Mouse (Mus musculus) heart, embryonic 11.5 days (tissue): Measurements from ENCODE around the gene Lrmda. TPM values are rescaled to one million over a fixed set of nuclear protein-coding genes. Genes with fewer than 3 reads are reported as not detected.
"Not testable (repeated sequence)": the region's sequence is repeated elsewhere in the genome, so short reads cannot be mapped to it uniquely, and the experiment has no call there.

Experiments
- ATAC-seq: fragments of 200-750 bp; cut with Nextera tagmentation; replicated peaks from 2 replicates; pipeline ENCODE4 v1.8.0; 2017; ENCODE audit warnings: moderate library complexity; ENCODE audit not compliant: insufficient number of reproducible peaks, low FRiP score, low TSS enrichment
- H3K27ac ChIP-seq: fragments of 300-500 bp; sonication (generic); 2 replicates; pipeline ENCODE4 v1.5.1; 2014; ENCODE audit warnings: mild to moderate bottlenecking, low read depth, low read length
- H3K27me3 ChIP-seq: fragments of 300-500 bp; sonication (generic); 2 replicates; pipeline ENCODE4 v1.6.1; 2014; ENCODE audit warnings: mild to moderate bottlenecking, low read length, mixed read lengths; ENCODE audit not compliant: control insufficient read depth, insufficient read depth
- H3K36me3 ChIP-seq: fragments of 300-500 bp; sonication (generic); 2 replicates; pipeline ENCODE4 v1.6.1; 2014; ENCODE audit warnings: mild to moderate bottlenecking, low read length, moderate library complexity, mixed read lengths; ENCODE audit not compliant: control insufficient read depth, insufficient read depth
- H3K4me1 ChIP-seq: fragments of 300-500 bp; sonication (generic); 2 replicates; pipeline ENCODE4 v1.6.1; 2014; ENCODE audit warnings: low read length; ENCODE audit not compliant: control insufficient read depth, insufficient read depth
- H3K4me2 ChIP-seq: fragments of 300-500 bp; sonication (generic); 2 replicates; pipeline ENCODE4 v1.6.1; 2014; ENCODE audit warnings: mild to moderate bottlenecking, moderate library complexity
- H3K4me3 ChIP-seq: fragments of 300-500 bp; sonication (generic); 2 replicates; pipeline ENCODE4 v1.5.1; 2014; ENCODE audit warnings: low read depth, low read length
- H3K9ac ChIP-seq: fragments of 300-500 bp; sonication (generic); 2 replicates; pipeline ENCODE4 v1.6.1; 2014; ENCODE audit warnings: mild to moderate bottlenecking, low read depth, low read length, moderate library complexity
- H3K9me3 ChIP-seq: fragments of 300-500 bp; sonication (generic); replicated peaks from 2 replicates; pipeline ENCODE4 v1.6.1; 2016; ENCODE audit warnings: low read length; ENCODE audit not compliant: control insufficient read depth
- WGBS: fragments of 180-500 bp; shearing (Covaris S2); extraction: QIAGEN DNeasy Blood & Tissue Kit; methylation state at CpG from one replicate; pipeline ENCODE4 v1.1.7; 2014; ENCODE audit not compliant: insufficient replicate concordance; 5-methylcytosine and 5-hydroxymethylcytosine counted together
- polyA plus RNA-seq: library from polyadenylated mRNA; unstranded; fragments of >200 nt; fragmentation: Nextera tagmentation; extraction: Ambion mirVana; gene quantifications from 2 replicates; pipeline ENCODE4 v1.2.1, GENCODE M21; 2014

Lrmda gene
- polyA plus RNA-seq, 1 experiment from 2014 or later: 0.70 TPM

GRCm38 (mm10) chr14:22782365-22782764 lies 762.9 kb downstream of the Lrmda start:
- no peak for ATAC-seq
- H3K9ac ChIP-seq: no peak overlapping the region
- no peaks in the 10 kb centered on the region for H3K9me3 ChIP-seq
- no peak overlapping the region for H3K27ac ChIP-seq
- WGBS: 43% methylated on average over 2 of the region's 2 CpGs
- no peaks in the 10 kb centered on the region for H3K27me3 ChIP-seq
- no peaks in the 10 kb centered on the region for H3K36me3 ChIP-seq
- H3K4me3 ChIP-seq: no peak overlapping the region
- H3K4me1 ChIP-seq: no peaks in the 10 kb centered on the region; the same call in none of the 2 replicates
- no peak overlapping the region for H3K4me2 ChIP-seq

DNA sequence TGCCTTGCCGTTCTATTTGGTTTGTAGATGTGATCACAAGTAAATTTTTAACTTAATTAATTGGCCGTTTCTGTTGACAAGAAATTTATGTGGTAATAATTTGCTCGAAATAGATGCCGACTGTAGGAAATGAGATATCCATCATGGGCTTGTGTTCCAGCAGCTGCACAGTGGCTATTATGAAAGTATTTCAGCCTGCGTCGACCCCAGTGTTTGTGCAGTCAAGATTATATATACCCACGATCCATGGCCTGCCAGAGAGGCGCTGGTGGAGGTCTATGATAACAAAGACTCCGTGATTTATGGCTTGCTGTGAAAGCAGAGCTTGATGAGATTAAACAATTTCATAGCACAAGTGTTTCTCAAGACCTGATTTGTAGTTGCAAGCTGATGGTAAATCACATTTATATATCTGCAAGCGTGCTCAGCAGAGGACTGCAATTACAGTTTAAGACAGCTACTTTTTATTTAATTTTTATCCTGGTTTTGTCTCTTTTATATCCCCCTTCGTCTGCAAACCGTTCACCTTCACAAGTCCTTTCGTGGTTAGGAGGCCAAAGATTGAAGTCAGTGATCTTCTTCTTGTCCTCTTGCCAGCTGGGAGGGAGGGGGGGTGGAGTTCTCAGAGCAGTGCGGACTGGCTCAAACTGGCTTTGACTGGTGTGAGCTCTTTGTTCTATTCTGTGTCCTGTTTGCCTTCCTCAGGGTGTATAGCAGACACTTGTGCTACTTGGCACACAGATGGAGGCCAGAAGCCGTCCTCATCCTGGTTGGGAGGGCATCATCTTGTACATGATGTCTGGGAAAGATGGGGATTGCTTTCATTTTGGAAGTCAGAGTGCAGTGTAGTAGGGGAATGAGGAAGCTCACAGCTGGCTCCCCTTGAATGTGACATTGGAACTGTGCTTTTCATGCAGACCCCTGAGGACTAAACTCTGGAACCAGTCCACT lies 764.0 kb downstream of the Lrmda start:
- WGBS: 56% methylated on average over 15 of the region's 15 CpGs

DNA sequence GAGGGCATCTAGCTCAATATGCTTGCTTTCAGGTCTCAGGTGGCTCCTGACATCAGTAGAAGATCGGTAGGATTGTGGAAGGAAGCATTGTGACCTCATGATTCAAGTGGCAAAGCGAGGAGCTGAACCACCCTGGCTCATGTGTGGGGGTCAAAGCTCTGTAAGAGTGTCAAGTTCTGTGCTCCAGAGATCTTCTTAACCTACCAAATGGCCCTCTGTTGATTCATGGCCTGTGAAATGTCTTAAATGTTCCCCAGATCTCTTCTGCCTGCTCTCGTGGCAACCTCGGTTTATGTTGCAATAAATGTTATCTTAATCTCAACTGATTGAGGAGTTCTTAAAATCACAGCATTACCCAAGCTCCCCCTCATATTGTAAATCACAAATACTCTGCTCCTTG lies 780.5 kb downstream of the Lrmda start:
- 66% methylated on average over 4 of the region's 4 CpGs for WGBS
- no peak overlapping the region for H3K4me2 ChIP-seq
- H3K36me3 ChIP-seq: no peaks in the 10 kb centered on the region
- no peak overlapping the region for H3K4me3 ChIP-seq
- no peaks in the 10 kb centered on the region for H3K9me3 ChIP-seq
- H3K27ac ChIP-seq: no peak overlapping the region
- no peak for ATAC-seq
- no peaks in the 10 kb centered on the region for H3K27me3 ChIP-seq
- no peak overlapping the region for H3K9ac ChIP-seq
- peaks cover 8% of the 10 kb centered on the region for H3K4me1 ChIP-seq

More for the DNA sequence above, 764.0 kb downstream of the Lrmda start:
- H3K4me3 ChIP-seq: no peak overlapping the region
- no peaks in the 10 kb centered on the region for H3K9me3 ChIP-seq
- ATAC-seq: no peak
- H3K4me1 ChIP-seq: no peaks in the 10 kb centered on the region; the same call in none of the 2 replicates
- no peaks in the 10 kb centered on the region for H3K27me3 ChIP-seq
- H3K27ac ChIP-seq: no peak overlapping the region
- no peak overlapping the region; the same call in 1 of the 2 replicates for H3K9ac ChIP-seq
- H3K36me3 ChIP-seq: no peaks in the 10 kb centered on the region
- no peak overlapping the region for H3K4me2 ChIP-seq

DNA sequence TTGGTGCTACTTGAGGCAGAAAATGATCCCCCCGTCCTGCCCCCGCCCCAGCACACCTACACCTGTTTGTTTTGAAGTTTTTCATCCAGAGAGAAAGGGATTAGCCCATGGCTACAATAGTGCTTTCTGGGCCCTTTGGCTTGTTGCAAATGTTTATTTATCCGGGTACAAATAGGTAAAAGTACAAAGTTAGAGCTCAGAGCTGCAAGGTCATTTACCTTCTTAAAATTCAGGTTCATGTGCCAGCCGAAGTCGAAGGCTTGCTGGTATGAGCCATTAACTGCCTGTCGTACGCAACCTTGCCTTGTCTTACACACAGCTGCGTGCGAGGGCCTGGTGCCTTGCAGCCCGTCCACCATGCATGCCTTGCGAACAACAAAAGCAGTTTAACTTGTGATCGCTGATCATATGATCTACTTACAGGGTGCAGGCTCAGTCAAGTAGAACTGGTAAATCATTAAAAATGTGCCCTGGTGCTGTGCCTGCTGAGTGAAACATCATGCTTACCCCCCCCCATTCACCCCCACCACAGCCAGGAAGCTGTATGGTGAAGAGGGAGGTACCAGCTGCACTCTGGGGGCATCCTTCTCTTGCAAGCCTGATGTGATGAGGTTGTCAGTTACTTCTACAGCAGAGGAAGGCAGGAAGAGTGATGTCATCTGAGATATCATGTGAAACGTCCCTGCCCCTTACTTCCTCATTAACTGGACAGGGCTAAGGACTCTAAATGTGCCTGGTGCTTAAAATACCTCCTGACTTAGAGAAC lies 781.5 kb downstream of the Lrmda start:
- Histone ChIP-seq H3K9me3 (no peaks in the 10 kb centered on the region), H3K4me2 (no peak overlapping the region), H3K9ac (no peak overlapping the region), H3K4me3 (no peak overlapping the region), H3K36me3 (no peaks in the 10 kb centered on the region), H3K27me3 (no peaks in the 10 kb centered on the region), H3K27ac (no peak overlapping the region), H3K4me1 (peaks cover 8% of the 10 kb centered on the region)
- WGBS: 75% methylated on average over 13 of the region's 13 CpGs
- no peak for ATAC-seq

- H3K27ac ChIP-seq, H3K27me3 ChIP-seq, H3K9me3 ChIP-seq, H3K4me3 ChIP-seq, H3K4me2 ChIP-seq, ATAC-seq, H3K9ac ChIP-seq, H3K36me3 ChIP-seq, H3K4me1 ChIP-seq: not testable (repeated sequence)
- 78% methylated on average over 4 of the region's 4 CpGs for WGBS
Observed at GRCm38 (mm10) chr14:22801714-22802113, 782.2 kb downstream of the Lrmda start.

DNA sequence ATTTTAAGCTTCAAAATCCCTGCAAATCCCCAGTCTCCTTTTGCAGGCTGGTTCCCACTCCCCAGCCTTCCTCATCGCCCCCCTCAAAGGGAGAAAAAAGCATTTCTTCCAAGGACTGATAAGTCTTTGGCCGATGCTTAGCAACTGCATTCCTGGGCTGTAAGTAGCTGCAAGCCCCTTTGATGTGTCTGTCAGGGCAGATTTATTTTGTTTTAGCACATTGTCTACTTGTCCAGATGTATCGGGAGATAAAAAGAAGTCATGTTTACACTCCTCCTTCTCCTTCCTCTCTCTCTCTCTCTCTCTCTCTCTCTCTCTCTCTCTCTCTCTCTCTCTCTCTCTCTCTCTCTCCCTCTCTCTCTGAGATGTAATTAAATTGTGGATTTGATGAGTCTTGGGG lies 787.8 kb downstream of the Lrmda start:
- ATAC-seq: no peak
- no peaks in the 10 kb centered on the region for H3K36me3 ChIP-seq
- WGBS: 2% methylated on average over 3 of the region's 3 CpGs
- no peaks in the 10 kb centered on the region for H3K27me3 ChIP-seq
- 0 out of 2 replicates have a peak, but pooled peaks cover 6% of the 10 kb centered on the region for H3K4me1 ChIP-seq
- H3K4me2 ChIP-seq: peak overlapping the region; percentile 56
- no peak overlapping the region for H3K9ac ChIP-seq
- H3K4me3 ChIP-seq: no peak overlapping the region
- no peak overlapping the region for H3K27ac ChIP-seq
- no peaks in the 10 kb centered on the region for H3K9me3 ChIP-seq

- WGBS: 2% methylated on average over 20 of the region's 20 CpGs
- Histone ChIP-seq H3K27ac (no peak overlapping the region), H3K4me3 (peak overlapping the region; percentile 20), H3K4me2 (peak overlapping the region; percentile 56), H3K36me3 (no peaks in the 10 kb centered on the region), H3K9me3 (no peaks in the 10 kb centered on the region), H3K4me1 (peaks cover 9% of the 10 kb centered on the region; the same call in 1 of the 2 replicates), H3K27me3 (no peaks in the 10 kb centered on the region), H3K9ac (no peak overlapping the region)
- ATAC-seq: no peak
Observed at GRCm38 (mm10) chr14:22807726-22808594, 788.4 kb downstream of the Lrmda start.

- Histone ChIP-seq H3K4me2 (no peak overlapping the region), H3K9me3 (no peaks in the 10 kb centered on the region), H3K4me3 (no peak overlapping the region), H3K27ac (no peak overlapping the region), H3K27me3 (no peaks in the 10 kb centered on the region), H3K4me1 (peaks cover 9% of the 10 kb centered on the region; the same call in 1 of the 2 replicates), H3K9ac (no peak overlapping the region), H3K36me3 (no peaks in the 10 kb centered on the region)
- no peak for ATAC-seq
- WGBS: 41% methylated on average over 5 of the region's 5 CpGs
Observed at GRCm38 (mm10) chr14:22808595-22809166, 789.2 kb downstream of the Lrmda start.
